Mouse (Mus musculus) lung, adult 2 months (tissue): ENCODE data around the gene Gm21885.

Source experiments
- CTCF ChIP-seq: fragments of 200-500 bp; IDR thresholded peaks from 2 replicates; pipeline ENCODE4 v1.5.1; 2011; ENCODE audit warnings: mild to moderate bottlenecking, low read length, control low read depth; ENCODE audit not compliant: insufficient read depth
- POLR2A ChIP-seq: fragments of 200-500 bp; IDR thresholded peaks from 2 replicates; pipeline ENCODE4 v1.6.1; 2011; ENCODE audit warnings: low read depth, mild to moderate bottlenecking, control low read depth, low read length, borderline replicate concordance; ENCODE audit errors: extremely low read depth

DNA sequence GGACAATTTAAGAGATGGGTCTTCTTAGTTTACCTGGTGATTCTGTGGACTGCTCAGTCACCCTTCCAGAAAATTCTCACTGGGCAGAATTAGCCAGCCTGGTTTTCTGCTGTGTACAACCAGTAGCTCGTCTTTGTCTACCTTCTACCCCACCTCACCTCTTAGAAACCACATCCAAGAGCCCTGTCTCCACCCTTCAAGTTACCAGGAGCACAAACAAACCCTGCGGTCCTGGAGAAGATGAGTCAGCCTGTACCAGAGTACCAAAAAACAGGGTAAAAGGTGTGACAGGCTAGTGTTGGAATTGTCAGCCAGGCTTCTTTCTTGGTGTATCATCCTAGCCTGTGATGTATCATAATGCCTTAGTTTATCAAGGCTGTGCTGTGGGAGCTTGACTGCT lies 6.0 kb upstream of the Gm21885 start:
- no peak for TF ChIP-seq POLR2A
- TF ChIP-seq CTCF = no peak
